Mouse (Mus musculus) neutrophil, adult 5-6 weeks (primary cell): ENCODE measurements around the gene Prcp. TPM values are rescaled to one million over a fixed set of nuclear protein-coding genes. Genes with fewer than 3 reads are reported as not detected.

ENCODE experiments used
- ATAC-seq: fragments of 151-379, 151-347 bp; 2 replicates; pipeline ENCODE4 v1.8.0; 2017; ENCODE audit warnings: mild to moderate bottlenecking, moderate TSS enrichment; ENCODE audit not compliant: insufficient number of reproducible peaks, poor library complexity, low FRiP score, severe bottlenecking; ENCODE audit errors: extremely low read depth
- total RNA-seq: library from RNA; stranded (forward); fragments of 200-1000 nt; gene quantifications from 2 replicates; pipeline ENCODE4 v1.2.3, GENCODE M21; 2017

Gene Prcp
- 40.5 and 50.8 TPM in 2 replicates for total RNA-seq

DNA sequence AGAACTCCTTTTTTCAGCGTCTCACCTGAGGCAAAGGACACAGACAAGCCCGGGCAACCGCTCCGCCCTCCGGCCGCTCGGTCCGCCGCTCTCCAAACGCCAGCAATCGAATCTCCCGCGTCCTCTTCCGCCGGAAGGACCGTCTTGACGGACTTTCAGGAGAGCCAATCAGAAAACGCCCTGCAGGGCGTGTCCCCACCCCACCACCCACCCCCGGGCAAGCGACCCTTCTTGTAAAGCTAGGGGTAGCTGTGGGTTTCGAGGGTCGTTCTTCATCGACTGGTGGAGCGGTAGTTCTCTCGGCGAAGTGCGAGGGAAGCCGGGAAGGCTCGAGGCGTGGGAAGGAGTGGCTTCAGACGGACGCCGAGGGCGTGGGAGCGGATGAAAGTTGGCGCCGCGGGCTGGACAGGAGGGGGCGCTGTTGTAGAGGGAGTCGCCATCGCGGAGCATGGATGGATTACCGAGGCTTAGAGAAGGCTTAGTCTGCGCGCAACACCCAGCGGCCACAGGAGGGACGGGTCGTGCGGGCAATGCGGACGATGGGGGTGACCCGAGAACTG lies at the start of gene Prcp, which contains the start of gene Ddias:
Prcp (plus strand) TSS at position 355 of the 560 bp plus-strand sequence.
Ddias (minus strand) TSS at position 132 of the 560 bp plus-strand sequence.
- peak; percentile 70 for ATAC-seq

DNA sequence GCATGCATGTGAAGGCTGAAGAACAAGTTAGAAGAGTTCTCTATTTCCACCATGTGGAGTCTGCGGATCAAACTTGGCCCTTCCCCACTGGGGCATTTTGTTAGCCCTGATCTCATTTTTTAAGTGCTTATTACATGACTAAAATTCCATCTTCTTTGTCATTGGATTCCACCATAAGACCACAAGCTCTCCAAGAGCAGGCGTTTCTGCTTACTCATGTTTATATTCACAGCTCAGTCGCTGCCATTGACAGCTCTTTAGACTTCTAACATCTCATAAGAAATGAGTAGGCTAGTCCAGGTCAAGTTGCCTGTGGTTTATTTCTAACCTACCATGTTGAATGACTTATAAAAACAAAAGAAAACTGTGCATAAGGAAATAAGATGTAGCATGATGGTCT lies 48.0 kb upstream of the Prcp start:
- ATAC-seq = no peak

DNA sequence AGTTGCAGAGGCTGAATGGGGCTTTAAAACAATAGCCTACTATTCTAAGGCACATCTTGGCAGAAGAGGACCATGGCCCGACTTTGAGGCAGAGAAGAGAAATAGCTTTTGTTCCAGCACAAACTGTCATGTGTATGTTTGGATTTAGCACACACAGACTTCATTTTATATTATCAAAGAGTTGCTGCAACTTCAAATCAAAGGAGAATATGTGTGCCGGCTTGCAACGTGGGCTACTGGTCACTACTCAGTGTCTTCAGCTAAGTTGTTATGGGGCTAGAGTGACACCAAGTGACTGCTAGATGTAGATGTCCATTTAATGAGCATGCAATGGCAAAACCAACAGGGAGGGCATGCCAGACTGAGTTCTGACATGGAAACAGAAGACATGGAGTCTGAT lies 46.3 kb upstream of the Prcp start:
- ATAC-seq = 0 out of 2 replicates have a peak, but pooled peaks have one; percentile 39

DNA sequence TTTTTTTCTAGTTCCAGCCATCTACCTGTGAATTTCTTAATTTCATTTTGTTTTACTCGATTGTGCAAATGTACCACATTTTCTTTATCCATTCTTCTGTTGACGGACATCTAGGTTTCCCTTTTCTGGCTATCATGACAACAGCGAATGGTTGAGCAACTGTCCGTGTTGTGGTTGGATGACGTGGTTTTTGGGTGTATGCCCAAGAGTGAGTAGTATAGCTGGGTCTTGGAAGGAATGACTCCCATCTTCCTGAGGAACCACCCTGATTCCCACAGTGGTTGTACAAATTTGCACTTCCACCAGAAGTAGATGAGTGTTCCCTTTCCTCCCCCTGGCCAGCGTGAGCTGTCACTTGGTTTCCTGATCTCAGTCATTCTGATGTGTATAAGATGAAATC lies 41.9 kb upstream of the Prcp start:
- peak; percentile 57; the same call in 1 of the 2 replicates for ATAC-seq

DNA sequence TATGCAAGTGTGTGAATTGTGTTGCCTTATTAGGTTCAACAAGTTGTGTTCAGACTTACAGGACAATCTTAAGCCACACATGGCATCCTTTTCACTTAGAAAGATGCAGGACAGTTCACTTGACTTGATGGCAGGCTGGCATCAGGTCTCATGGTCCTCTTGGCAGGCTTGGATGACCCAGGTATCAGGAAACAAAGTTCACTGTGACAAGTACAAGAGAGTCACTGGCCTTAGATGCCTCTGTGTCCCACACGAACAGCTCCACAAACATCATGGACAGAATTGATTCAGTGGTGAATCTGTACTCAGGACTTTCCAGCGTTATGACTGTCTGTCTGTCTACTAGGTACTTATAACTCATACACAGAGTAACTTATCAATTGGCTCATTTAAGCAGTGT lies 39.9 kb upstream of the Prcp start:
- ATAC-seq = no peak

DNA sequence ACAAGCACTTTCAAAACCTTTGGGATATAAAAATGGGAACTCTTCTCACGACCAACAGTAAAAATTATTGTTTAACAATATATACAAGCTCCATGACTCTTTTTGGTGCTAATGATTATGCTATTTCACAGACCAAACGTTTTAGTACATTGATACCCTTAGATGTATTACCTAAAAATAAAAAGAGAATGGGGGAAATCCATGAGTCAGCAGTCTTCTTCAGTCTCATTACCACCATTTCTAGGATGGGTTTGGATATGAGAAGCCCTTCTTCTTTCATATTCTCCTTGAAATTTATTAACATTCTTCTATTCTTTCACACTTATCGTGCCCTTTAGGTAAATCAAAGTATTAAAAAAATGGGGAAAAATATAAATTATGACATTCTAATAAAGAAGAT lies 37.8 kb upstream of the Prcp start:
- ATAC-seq = no peak

DNA sequence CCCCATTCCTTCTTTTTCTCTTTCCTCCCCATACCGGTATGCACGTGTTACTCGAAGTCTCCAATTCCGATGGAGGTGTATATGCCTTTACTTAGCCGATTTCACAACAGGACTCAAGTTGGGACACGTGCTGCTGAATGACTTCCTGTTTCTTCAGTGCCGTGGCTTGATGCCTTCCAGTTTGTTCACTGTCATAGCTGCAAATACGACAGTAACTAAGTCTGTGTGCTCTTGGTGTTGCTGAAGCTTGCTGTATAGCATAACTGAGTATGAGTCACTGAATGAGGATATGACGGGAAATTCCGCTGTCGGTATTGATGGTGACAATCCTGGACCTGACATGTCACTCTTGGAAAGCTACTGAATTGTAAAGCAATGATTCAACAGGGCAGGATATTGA lies 37.0 kb upstream of the Prcp start:
- ATAC-seq = peak; percentile 78

DNA sequence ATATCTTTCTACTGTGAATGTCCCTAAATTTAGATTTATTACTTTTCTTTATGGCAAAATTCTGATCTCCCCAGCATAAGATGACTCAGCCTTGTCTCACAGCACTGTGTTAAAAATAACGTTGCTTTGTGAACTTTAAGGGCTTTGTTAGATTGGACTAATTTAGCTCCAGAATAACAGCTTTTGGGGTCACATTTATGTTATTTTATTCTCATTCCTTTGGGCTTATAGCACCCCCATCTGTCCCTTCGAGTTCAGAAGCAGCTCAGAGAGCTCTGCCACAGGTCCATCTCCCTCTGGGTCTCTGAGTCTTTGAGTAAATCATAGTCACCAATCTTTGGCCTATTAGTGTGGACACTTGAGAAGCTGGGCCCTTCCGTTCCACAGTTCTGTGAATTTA lies 36.4 kb upstream of the Prcp start:
- ATAC-seq = no peak

DNA sequence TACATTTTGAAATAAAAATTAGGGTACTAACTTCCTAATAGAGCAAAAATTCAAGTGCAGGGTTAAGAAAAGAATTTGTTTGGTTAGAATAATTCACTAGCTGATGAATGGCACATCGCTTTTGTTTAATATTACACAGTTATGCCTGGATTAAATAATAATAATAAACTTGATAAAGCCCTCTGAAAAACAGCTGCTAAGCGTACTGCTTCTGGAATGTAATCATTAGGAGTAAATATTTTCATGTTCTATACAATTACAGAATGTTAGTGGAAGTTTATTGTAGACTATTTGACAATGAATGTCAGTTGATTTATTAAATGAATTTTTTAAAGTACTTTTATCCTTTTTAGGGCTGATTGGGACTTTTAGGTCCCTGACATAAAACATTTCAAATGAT lies 32.0 kb upstream of the Prcp start:
- ATAC-seq = no peak

DNA sequence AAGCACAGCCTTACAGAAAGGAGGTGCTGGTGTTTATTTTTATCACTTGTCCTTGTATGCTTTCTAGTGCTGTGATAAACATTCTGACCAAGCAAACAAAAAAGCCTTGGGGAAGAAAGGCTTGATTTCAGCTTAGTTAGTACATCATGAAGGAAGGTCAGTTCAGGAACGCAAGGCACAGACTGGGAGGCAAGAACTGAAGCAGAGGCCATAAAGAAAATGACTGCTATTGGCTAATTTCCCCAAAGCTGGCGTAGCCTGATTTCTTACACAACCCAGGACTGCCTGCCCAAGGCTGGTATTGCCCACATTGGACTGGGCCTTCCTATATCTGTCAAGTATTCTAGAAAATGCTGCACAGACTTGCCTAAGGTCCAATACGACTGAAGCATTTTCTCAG lies 26.0 kb upstream of the Prcp start:
- no peak for ATAC-seq

DNA sequence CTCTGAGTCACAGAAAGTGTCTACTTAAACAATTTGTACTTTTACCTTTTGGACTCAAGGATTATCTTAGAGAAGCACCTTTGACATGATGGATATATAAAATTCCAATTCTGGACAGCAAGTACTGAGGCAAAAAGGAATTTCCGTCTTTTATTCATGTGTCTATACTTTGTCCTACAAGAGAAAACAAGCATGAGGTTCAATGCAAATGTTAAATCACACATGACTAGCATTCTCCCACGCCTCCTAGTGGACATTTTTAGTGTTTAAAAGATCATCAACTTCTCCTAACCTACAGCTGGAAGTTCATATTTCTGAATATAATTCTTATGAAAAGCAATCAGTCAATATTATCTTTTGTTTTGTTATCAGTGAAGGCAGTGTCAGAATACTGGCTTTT lies 7.7 kb upstream of the Prcp start:
- no peak for ATAC-seq

DNA sequence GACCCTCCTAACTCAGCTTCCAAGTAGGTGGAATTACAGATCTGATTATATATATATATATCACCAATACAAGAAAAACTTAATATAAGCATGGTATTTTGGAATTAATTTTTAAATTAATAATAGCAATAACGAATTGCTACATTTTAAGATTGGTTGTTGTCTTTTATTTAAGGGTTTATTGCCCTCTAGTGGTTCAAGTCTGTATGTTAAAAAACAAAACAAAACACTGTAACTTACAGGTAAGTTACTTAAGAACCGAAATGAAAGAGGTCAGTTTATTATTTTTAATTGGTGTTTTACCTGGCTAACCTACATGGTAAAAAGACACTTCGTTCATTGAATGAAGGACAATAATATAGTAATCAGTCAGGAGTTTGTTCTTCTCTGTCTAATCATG lies 4.1 kb upstream of the Prcp start:
- no peak for ATAC-seq

DNA sequence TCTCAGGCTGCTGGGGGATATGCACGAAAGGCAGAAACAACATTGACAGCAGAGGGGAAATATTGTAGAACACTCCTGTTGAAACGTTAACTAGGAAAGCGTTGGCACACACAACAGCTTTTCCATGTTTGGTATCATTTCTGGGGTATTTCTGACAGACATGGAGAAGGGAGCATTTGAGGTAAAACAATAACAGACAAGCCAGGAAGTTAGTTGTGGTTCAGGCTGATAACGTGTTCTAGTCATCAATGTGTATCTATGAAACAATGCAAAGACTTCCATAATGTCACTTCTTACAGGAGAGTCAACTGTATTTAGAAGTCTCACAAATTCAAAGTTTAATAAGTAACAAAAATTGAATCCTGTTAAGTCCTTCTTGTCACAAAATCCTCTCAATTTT lies 2.7 kb upstream of the Prcp start:
- no peak for ATAC-seq

DNA sequence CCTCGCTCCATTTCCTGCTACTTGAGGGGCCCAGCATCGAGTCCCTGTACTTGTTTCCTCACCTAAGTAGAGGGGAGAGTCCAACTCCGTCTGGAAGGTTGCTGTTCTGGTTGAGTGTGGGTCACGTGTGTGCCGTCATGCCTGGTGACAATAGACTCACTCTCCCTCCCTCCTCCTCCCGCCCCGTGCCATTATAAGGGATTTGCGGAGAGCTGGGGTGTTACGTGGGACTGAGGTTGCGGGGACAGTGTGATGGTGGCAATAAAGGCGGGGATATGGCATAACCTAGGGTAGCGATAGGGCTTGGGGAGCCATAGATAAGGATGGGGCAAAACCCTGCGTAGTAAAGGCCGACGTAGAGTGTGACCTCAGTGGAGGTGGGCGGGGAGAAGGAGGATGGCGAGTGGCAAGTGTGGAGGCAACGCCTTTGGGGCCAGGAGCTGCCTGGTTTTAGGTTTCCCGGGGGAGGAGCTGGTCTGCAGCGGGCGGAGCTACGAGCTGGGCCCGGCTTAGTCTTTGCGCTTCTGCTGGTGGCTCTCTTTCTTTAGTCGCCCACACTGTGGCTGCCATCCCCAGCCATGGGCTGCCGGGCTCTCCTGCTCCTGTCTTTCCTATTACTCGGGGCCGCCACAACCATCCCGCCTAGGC lies 615 bp downstream of the Prcp start:
- peak; percentile 77 for ATAC-seq

DNA sequence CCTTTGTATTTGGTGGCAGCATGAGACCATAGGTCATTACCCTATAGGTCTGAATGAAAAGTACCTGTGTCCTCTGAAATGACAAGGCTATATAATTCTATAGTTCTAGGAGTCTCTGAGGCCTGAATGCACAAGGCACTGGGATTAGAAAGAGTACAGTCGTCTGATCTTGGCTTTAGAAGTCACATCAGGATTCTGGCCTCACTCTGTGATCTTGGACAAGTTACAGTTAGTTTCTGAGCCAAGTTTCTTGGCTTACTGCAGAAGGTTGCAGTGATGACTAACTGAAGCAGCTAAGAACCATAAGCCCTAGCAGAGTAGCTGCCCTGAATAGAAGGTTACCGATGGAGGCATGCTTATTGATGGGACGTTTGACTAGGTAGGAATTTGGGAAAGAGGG lies 1.8 kb downstream of the Prcp start:
- ATAC-seq = no peak

DNA sequence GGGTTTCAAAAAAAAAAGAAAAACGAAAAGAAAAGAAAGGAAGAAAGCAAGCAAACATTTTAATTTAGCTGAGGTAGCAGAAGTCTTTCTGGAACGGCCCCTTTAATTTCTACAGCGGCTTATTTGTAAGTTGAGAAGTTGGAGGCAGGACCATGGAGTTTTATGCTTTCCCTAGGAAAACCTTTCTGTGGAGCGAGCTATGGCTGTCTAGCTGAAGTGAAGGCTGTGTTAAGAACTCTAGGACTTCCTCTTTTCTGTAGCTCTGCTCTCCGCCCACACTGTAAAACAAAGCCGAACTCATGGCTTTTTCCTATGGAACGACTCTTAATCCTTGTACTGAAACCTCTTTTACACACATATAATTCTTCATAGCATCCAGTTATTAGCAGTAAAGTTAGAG lies 2.3 kb downstream of the Prcp start:
- ATAC-seq = no peak

DNA sequence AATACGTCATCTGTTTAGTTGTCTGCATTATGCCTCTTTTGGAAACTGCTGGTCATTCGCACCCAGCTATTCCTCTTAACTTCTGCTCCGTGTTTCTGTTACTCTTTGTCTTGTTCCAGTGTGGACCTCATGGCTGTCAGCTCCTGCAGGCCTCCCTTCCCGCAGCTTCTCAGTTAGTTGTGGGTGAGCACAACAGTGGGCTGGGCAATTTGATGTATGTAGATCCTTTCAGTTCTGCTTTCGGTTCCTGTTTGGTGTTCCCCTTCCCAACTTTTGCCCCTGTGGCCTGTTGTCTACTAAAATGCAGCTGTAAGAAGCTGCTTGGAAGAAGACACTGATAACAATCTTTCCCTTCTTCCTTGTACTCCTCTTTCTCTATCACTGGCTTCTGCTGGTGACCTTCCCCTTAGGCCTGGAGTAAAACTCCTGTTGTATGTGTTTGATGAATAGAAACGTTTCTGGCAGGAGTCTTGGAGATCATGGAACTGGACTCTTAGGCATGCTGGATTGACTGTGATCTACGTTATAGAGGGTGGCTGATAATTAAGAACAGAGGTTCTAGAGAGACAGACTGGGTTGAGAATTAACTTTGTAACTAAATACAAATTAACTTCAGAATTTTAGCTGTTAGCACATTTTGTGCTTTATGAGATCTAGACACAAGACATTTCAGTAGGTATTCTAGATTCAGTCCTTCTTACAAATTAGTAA lies 4.5 kb downstream of the Prcp start:
- ATAC-seq = peak; percentile 28; the same call in 1 of the 2 replicates

DNA sequence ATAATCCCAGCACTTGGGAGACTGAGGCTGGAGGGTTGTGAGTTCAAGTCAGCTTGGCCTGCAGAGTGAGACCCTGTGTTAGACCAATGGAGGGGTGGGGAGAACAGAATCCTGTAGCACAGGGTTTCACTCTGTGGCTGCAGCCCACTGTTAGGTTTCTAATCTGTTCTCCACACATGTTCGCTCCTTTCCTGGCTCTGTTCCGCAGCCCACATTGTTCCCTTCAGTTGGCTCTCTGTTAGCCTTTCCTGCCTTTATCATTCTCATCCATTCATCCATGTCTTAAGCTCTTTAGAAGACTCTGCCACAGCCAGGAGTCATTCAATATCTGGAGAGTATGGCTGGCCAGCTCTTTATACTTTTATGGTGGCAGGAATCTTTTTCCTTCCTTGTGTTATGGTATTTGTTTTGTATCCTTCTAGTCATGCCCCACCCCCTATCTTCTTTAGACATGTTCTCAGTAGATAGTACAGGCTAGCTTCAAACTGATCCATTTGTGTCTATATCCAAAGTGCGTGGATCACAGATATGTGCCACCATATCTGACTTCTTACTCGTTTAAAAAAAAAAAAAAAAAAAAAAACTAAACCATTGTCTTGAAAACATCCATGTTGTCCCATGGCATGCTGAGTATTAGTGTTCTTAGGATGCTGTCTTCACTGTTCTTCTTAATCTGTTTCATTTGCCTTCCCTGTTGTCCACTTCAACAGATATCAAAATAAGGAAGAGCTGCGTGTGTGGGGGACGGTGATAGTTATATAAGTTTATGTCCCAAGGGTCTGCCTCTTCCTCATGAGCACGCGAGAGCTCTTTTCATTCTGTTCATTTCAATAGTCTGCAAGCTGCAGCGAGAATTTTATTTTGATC lies 9.8 kb downstream of the Prcp start:
- ATAC-seq = no peak

DNA sequence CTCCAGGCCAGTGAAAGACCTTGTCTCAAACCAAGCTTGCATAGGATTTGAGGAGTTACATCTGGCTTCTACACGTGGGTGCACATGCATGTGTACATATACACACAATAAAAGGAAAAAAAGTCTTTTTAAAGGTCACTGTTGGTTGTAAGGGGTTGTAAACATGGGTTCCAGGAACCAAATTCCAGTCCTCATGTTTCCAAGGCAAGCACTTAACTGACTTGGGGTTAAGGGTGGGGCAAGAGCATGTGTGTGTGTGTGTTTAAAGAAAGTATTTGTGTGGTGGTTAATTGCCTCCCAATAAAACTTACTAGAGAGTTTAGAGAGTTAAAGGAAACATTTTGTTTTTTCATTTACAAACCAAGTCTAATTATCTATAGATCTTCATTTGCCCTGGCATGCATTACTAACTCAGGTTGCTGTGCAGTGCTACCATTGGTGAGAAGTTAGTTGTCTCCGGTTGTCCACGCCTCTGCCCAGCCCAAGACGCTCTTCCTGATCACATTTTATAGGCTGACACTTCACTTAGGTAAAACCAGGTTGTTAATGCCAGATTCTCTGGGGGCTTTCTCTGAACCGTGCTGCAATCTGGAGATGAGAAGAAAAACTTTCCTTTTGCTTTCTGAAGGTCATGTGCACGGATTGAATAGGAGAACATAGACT lies 10.9 kb downstream of the Prcp start:
- ATAC-seq = no peak
